Mouse (Mus musculus): ENCODE data around the gene Acaa1b.

DNA sequence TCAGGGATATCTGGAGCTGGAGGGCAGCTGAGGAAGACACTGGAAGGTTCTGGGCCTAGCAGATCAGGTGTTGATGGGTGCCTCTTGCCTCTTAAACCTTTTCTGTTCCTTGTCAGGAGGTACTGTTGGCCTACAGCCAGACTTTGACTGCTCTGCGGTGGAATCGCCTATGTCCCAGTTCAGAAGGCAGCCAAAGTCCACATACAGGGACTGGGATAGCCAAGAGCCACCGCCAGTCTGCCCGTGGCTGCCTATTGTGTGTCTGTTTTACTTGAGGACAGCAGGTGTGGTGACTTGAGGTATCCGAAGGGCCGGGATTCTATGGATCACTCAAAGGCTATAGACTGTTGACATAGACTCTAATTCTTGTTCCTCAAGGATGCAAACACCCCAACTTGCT lies 8.7 kb upstream of the Acaa1b start:
- TF ChIP-seq CTCF (IDR thresholded peaks at IDR 0.05; ENCODE audit: control insufficient read depth, insufficient read depth, insufficient replicate concordance, low read depth, low read length) (no peak), POLR2A (IDR thresholded peaks at IDR 0.05; ENCODE audit: control insufficient read depth, low read depth, low read length) (no peak)

Measured in testis, adult 2 months (tissue).